ENCODE assay signal across 37 mouse cellular contexts in genomic region chr15:89340136-89340535, GRCm38 (mm10). TPM values are rescaled to one million over a fixed set of nuclear protein-coding genes. Genes with fewer than 3 reads are reported as not detected.
DNase-seq lines count a peak whose midpoint lies in the region; ATAC-seq and TF ChIP-seq lines count a peak whose summit lies in the region.
"Had no signal": no experiment of that assay in that cellular context is flagged by ENCODE, and none has a peak within 500 bp of the region (broad histone marks: within the 10 kb centered on the region; RNA-seq: fewer than 3 reads in every experiment).

No protein-coding gene starts in this region.

- peak overlapping the region; percentile 38; the same call in 1 of the 2 replicates for H3K27ac ChIP-seq in bone marrow, adult 2 months (ENCODE audit: control insufficient read depth, insufficient read depth, low read depth, low read length, poor library complexity)
- H3K27ac ChIP-seq in forebrain, embryonic 15.5 days (replicated peaks), result no peak overlapping the region
- H3K27ac ChIP-seq: embryonic facial prominence, embryonic 10.5 days; embryonic facial prominence, embryonic 13.5 days; forebrain, embryonic 12.5 days; gastrocnemius, adult 2 months; heart, embryonic 10.5 days; heart, embryonic 13.5 days; hindbrain, embryonic 14.5 days; hindbrain, postnatal 0 days had no signal

- H3K27me3 ChIP-seq in splenic B cell, adult 2 months (ENCODE audit: control insufficient read depth, insufficient read depth, low read length, poor library complexity, severe bottlenecking), result no peaks in the 10 kb centered on the region
- no peaks in the 10 kb centered on the region for H3K27me3 ChIP-seq in forebrain, embryonic 15.5 days
- H3K27me3 ChIP-seq: CH12.LX; embryonic facial prominence, embryonic 13.5 days; forebrain, embryonic 12.5 days; heart, embryonic 13.5 days had no signal

- H3K4me1 ChIP-seq in bone marrow, adult 2 months (ENCODE audit: control insufficient read depth, insufficient read depth, low read length), result peaks cover 4% of the 10 kb centered on the region
- H3K4me1 ChIP-seq in forebrain, embryonic 15.5 days, result no peaks in the 10 kb centered on the region
- H3K4me1 ChIP-seq: embryonic facial prominence, embryonic 10.5 days; embryonic facial prominence, embryonic 13.5 days; forebrain, embryonic 12.5 days; heart, embryonic 10.5 days; heart, embryonic 13.5 days had no signal

- no peak overlapping the region for H3K9ac ChIP-seq in forebrain, embryonic 15.5 days (replicated peaks)
- H3K9ac ChIP-seq: embryonic facial prominence, embryonic 13.5 days; forebrain, embryonic 12.5 days; heart, embryonic 13.5 days; hindbrain, embryonic 14.5 days had no signal

- DNase-seq in A20 (ENCODE audit: low read depth, low spot score), result peak; percentile 49
- peak; percentile 41 for DNase-seq in splenic B cell, adult 2 months (ENCODE audit: low read depth, low spot score)
- DNase-seq in adrenal gland, adult (ENCODE audit: inconsistent age in 2 of 2, low spot score in 1 of 2), result no peak
- DNase-seq in left cerebral cortex, postnatal 25 days (ENCODE audit: low spot score in 2 of 2), result no peak
- DNase-seq: adrenal gland, adult 8-10 months; adrenal gland, postnatal 36 days; cerebellum, adult 11 months; cerebellum, adult 2 months; cerebellum, adult 9-11 months; cerebellum, postnatal 25 days; embryo, embryonic 11 days; gastrocnemius, adult 2 months; gastrocnemius, postnatal 14 days; heart, adult 18-20 months; heart, postnatal 14 days; heart, postnatal 4 days had no signal

- TF ChIP-seq CTCF in bone marrow, adult 2 months (IDR thresholded peaks at IDR 0.05; ENCODE audit: control insufficient read depth, insufficient read depth, low read length), result no peak

- ATAC-seq in megakaryocyte, adult 5-6 weeks (ENCODE audit: poor library complexity, severe bottlenecking), result peak; percentile 43; the same call in 1 of the 2 replicates
- ATAC-seq in forebrain, embryonic 15.5 days (replicated peaks), result no peak
- ATAC-seq: forebrain, embryonic 16.5 days; hindbrain, postnatal 0 days; inflammation-experienced regulatory T-cells, adult 6 months; intestine, embryonic 16.5 days had no signal

- TF ChIP-seq POLR2A in bone marrow, adult 2 months (IDR thresholded peaks at IDR 0.05; ENCODE audit: borderline replicate concordance, control insufficient read depth, low read depth, low read length), result no peak

- H3K36me3 ChIP-seq in splenic B cell, adult 2 months (ENCODE audit: control insufficient read depth, insufficient read depth, low read length, poor library complexity, severe bottlenecking), result no peaks in the 10 kb centered on the region
- no peaks in the 10 kb centered on the region for H3K36me3 ChIP-seq in forebrain, embryonic 15.5 days
- H3K36me3 ChIP-seq: embryonic facial prominence, embryonic 10.5 days; embryonic facial prominence, embryonic 13.5 days; forebrain, embryonic 12.5 days; heart, embryonic 10.5 days; heart, embryonic 13.5 days had no signal

- no peak overlapping the region for H3K4me2 ChIP-seq in forebrain, embryonic 15.5 days (replicated peaks)
- H3K4me2 ChIP-seq: embryonic facial prominence, embryonic 13.5 days; forebrain, embryonic 12.5 days; heart, embryonic 13.5 days; hindbrain, embryonic 14.5 days had no signal

- intact Hi-C loops in left cerebral cortex, postnatal 25 days (cut with DNase I), result no loop called here

- 4% methylated on average over 3 of the region's 3 CpGs for WGBS in bone marrow, adult 2 months
- 88% methylated on average over 3 of the region's 3 CpGs for WGBS in forebrain, embryonic 15.5 days

- no peaks in the 10 kb centered on the region for H3K9me3 ChIP-seq in forebrain, embryonic 15.5 days
- H3K9me3 ChIP-seq: embryonic facial prominence, embryonic 10.5 days; embryonic facial prominence, embryonic 13.5 days; forebrain, embryonic 12.5 days; heart, embryonic 10.5 days; heart, embryonic 13.5 days had no signal

- no peak overlapping the region for H3K4me3 ChIP-seq in bone marrow, adult 2 months (replicated peaks; ENCODE audit: control insufficient read depth, low read depth, low read length)
- no peak overlapping the region for H3K4me3 ChIP-seq in forebrain, embryonic 15.5 days
- H3K4me3 ChIP-seq: embryonic facial prominence, embryonic 10.5 days; embryonic facial prominence, embryonic 13.5 days; erythroblast, embryonic 14.5 days; forebrain, embryonic 12.5 days; gastrocnemius, adult 2 months; heart, embryonic 10.5 days; heart, embryonic 13.5 days had no signal

RNA-seq across cellular contexts. Expression of gene Miox, which starts 5.9 kb away (rescaled TPM):
- polyA plus RNA-seq in bone marrow, adult 2 months (2011; ENCODE audit: insufficient read depth, insufficient read length, low replicate concordance, missing spikeins), result 15.5 TPM in 1 of 2 replicates, not detected in the other
- not detected in 2 replicates for total RNA-seq in megakaryocyte, adult 5-6 weeks (2015)
- total RNA-seq in megakaryocyte, adult 5-6 weeks (2017), result 0.99 and 1.0 TPM in 2 replicates
- polyA plus RNA-seq in forebrain, embryonic 15.5 days (2015; fragmentation: Nextera tagmentation; extraction: Ambion mirVana), result not detected in 2 replicates
- not detected for total RNA-seq in left cerebral cortex, postnatal 25 days (2021)
- total RNA-seq: adrenal gland, postnatal 36 days; CH12.LX; gastrocnemius, adult 2 months; gastrocnemius, postnatal 14 days; gastrocnemius, postnatal 4 days; heart, adult 18-20 months; heart, postnatal 14 days; heart, postnatal 4 days; hindbrain, postnatal 0 days; MEL had no signal
- polyA plus RNA-seq: cerebellum, adult 2 months; cortical plate, adult 2 months; embryonic facial prominence, embryonic 10.5 days; embryonic facial prominence, embryonic 13.5 days; erythroblast, embryonic 14.5 days; forebrain, embryonic 12.5 days; forebrain, embryonic 16.5 days; frontal cortex, adult 2 months; heart, embryonic 10.5 days; heart, embryonic 13.5 days; heart, embryonic 16.5 days; hindbrain, embryonic 11.5 days; hindbrain, embryonic 14.5 days; hindbrain, postnatal 0 days; inflammation-experienced regulatory T-cells, adult 6 months had no signal

RNA-seq across cellular contexts. Expression of gene Lmf2, which starts 15.3 kb away (rescaled TPM):
- 16.7 and 42.0 TPM in 2 replicates for polyA plus RNA-seq in bone marrow, adult 2 months (2011; ENCODE audit: insufficient read depth, insufficient read length, low replicate concordance, missing spikeins)
- total RNA-seq in megakaryocyte, adult 5-6 weeks (2015), result 31.0 and 31.8 TPM in 2 replicates
- 28.7 and 31.6 TPM in 2 replicates for total RNA-seq in megakaryocyte, adult 5-6 weeks (2017)
- 31.6 and 33.0 TPM in 2 replicates for polyA plus RNA-seq in forebrain, embryonic 15.5 days (2015; fragmentation: Nextera tagmentation; extraction: Ambion mirVana)
- total RNA-seq in left cerebral cortex, postnatal 25 days (2021), result 10 to 100 TPM; 21.0 to 21.8 TPM

RNA-seq across cellular contexts. Expression of gene Ncaph2, which starts 15.4 kb away (rescaled TPM):
- polyA plus RNA-seq in bone marrow, adult 2 months (2011; ENCODE audit: insufficient read depth, insufficient read length, low replicate concordance, missing spikeins), result 144 and 191 TPM in 2 replicates
- 89.5 and 98.1 TPM in 2 replicates for total RNA-seq in megakaryocyte, adult 5-6 weeks (2015)
- 86.6 and 92.0 TPM in 2 replicates for total RNA-seq in megakaryocyte, adult 5-6 weeks (2017)
- polyA plus RNA-seq in forebrain, embryonic 15.5 days (2015; fragmentation: Nextera tagmentation; extraction: Ambion mirVana), result 127 and 149 TPM in 2 replicates
- 10 to 100 TPM; 96.1 to 97.4 TPM for total RNA-seq in left cerebral cortex, postnatal 25 days (2021)

RNA-seq across cellular contexts. Expression of gene Adm2, which starts 17.6 kb away (rescaled TPM):
- 2.7 TPM in 1 of 2 replicates, not detected in the other for polyA plus RNA-seq in bone marrow, adult 2 months (2011; ENCODE audit: insufficient read depth, insufficient read length, low replicate concordance, missing spikeins)
- 0.16 TPM in 1 of 2 replicates, not detected in the other for total RNA-seq in megakaryocyte, adult 5-6 weeks (2015)
- not detected in 2 replicates for total RNA-seq in megakaryocyte, adult 5-6 weeks (2017)
- not detected in 2 replicates for polyA plus RNA-seq in forebrain, embryonic 15.5 days (2015; fragmentation: Nextera tagmentation; extraction: Ambion mirVana)
- total RNA-seq in left cerebral cortex, postnatal 25 days (2021), result not detected
- total RNA-seq: adrenal gland, adult 8-10 months; adrenal gland, postnatal 36 days; gastrocnemius, adult 2 months; gastrocnemius, postnatal 14 days; gastrocnemius, postnatal 4 days; heart, adult 18-20 months; heart, postnatal 14 days; heart, postnatal 4 days; hindbrain, postnatal 0 days had no signal
- polyA plus RNA-seq: cerebellum, adult 2 months; cortical plate, adult 2 months; embryonic facial prominence, embryonic 13.5 days; forebrain, embryonic 12.5 days; forebrain, embryonic 16.5 days; frontal cortex, adult 2 months; hindbrain, embryonic 14.5 days; hindbrain, postnatal 0 days; inflammation-experienced regulatory T-cells, adult 6 months had no signal

RNA-seq across cellular contexts. Expression of gene Sbf1, which starts 25.0 kb away (rescaled TPM):
- polyA plus RNA-seq in bone marrow, adult 2 months (2011; ENCODE audit: insufficient read depth, insufficient read length, low replicate concordance, missing spikeins), result 54.0 and 160 TPM in 2 replicates
- 109 and 120 TPM in 2 replicates for total RNA-seq in megakaryocyte, adult 5-6 weeks (2015)
- total RNA-seq in megakaryocyte, adult 5-6 weeks (2017), result 40.6 and 53.5 TPM in 2 replicates
- polyA plus RNA-seq in forebrain, embryonic 15.5 days (2015; fragmentation: Nextera tagmentation; extraction: Ambion mirVana), result 79.0 and 83.4 TPM in 2 replicates
- total RNA-seq in left cerebral cortex, postnatal 25 days (2021), result 100 to 1,000 TPM; 205 to 212 TPM

Comparison
In these comparisons a context has a peak if more than half of its experiments do, and no peak if none do; other contexts are left out.
1. DNase-seq: peak in A20 (single experiment) and splenic B cell, adult 2 months (single experiment); none in adrenal gland, adult (0 of 2) and left cerebral cortex, postnatal 25 days (0 of 2).